Comparison of ENCODE assay signal across 8 mouse cellular contexts in the genomic region with DNA sequence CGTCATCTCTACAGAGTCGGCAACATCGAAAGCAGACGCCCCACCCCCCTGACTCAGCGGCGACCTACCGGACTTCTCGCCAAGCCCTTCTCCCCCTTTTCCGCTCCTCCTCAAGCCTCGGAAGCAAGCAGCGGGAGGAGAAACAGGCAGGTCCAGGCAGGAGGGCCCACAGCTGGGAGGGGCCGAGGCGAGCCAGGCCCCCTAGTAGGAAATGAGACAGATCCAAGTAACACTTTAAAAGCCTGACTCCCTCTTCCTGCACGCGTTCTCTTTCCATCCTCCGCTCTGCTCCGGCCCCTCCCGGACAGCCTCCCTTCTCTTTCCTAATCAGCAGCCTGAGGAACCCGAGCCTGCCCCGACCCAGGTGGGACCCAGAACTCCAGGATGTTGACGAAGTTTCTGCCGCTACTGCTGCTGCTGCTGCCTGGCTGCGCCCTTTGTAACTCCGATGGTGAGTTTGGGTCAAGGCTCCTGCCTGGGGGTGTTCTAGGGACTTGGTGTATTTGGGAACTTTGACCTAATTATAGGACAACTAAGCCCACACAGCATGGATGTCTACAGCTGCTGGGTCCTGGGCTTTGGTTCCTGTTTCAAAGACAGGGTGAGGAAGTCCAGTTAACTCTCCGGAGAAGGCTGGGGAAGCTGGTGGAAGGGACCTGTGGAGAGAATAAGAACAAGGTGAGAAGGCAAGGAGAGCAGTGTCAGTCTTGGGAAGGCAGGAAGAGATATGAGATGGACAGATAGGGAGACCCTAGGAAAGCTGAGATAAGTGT. TPM values are rescaled to one million over a fixed set of nuclear protein-coding genes. Genes with fewer than 3 reads are reported as not detected.
DNase-seq lines count a peak whose midpoint lies in the region; ATAC-seq and TF ChIP-seq lines count a peak whose summit lies in the region.

A gene (plus strand): TSS at position 104 of the 773 bp plus-strand sequence.

- WGBS in forebrain, embryonic 10.5 days, result 3% methylated on average over 25 of the region's 25 CpGs
- 2% methylated on average over 25 of the region's 25 CpGs for WGBS in heart, postnatal 0 days

- peak within 1 kb of the TSS; percentile 60 for H3K4me2 ChIP-seq in heart, postnatal 0 days (ENCODE audit: low read depth, low read length)

- H3K4me1 ChIP-seq in forebrain, embryonic 10.5 days, result peaks cover 10% of the 10 kb centered on the region
- H3K4me1 ChIP-seq in heart, postnatal 0 days (ENCODE audit: control insufficient read depth, insufficient read depth), result no peaks in the 10 kb centered on the region
- H3K4me1 ChIP-seq in megakaryocyte, embryonic 14.5 days, result peaks cover 20% of the 10 kb centered on the region

- TF ChIP-seq CTCF in heart, postnatal 0 days (IDR thresholded peaks at IDR 0.05; ENCODE audit: low read depth), result no peak

- no peaks in the 10 kb centered on the region for H3K36me3 ChIP-seq in forebrain, embryonic 10.5 days (replicated peaks)
- H3K36me3 ChIP-seq in heart, postnatal 0 days (replicated peaks; ENCODE audit: control insufficient read depth, insufficient read depth, low read length), result no peaks in the 10 kb centered on the region
- no peaks in the 10 kb centered on the region for H3K36me3 ChIP-seq in megakaryocyte, embryonic 14.5 days (replicated peaks; ENCODE audit: low read length)

- peak; percentile 83 for ATAC-seq in heart, postnatal 0 days (ENCODE audit: insufficient read depth, low read depth)

- no peak for TF ChIP-seq EP300 in heart, postnatal 0 days (IDR thresholded peaks at IDR 0.05; ENCODE audit: low read depth)

- 0 out of 2 replicates have a peak within 1 kb of the TSS, but pooled peaks have one; percentile 3 for H3K9ac ChIP-seq in heart, postnatal 0 days (replicated peaks; ENCODE audit: low read depth, low read length)

- H3K27ac ChIP-seq in forebrain, embryonic 10.5 days, result peak within 1 kb of the TSS; percentile 40; the same call in 1 of the 2 replicates
- H3K27ac ChIP-seq in heart, postnatal 0 days (ENCODE audit: low read depth), result no peak within 1 kb of the TSS

- no peaks in the 10 kb centered on the region for H3K9me3 ChIP-seq in forebrain, embryonic 10.5 days
- no peaks in the 10 kb centered on the region for H3K9me3 ChIP-seq in heart, postnatal 0 days (replicated peaks; ENCODE audit: control insufficient read depth, low read length)
- no peaks in the 10 kb centered on the region for H3K9me3 ChIP-seq in megakaryocyte, embryonic 14.5 days

- peaks cover 14% of the 10 kb centered on the region for H3K27me3 ChIP-seq in forebrain, embryonic 10.5 days (ENCODE audit: poor library complexity, severe bottlenecking)
- peaks cover 7% of the 10 kb centered on the region; the same call in 1 of the 2 replicates for H3K27me3 ChIP-seq in heart, postnatal 0 days (ENCODE audit: control insufficient read depth, insufficient read depth, low read length)
- peaks cover 73% of the 10 kb centered on the region for H3K27me3 ChIP-seq in megakaryocyte, embryonic 14.5 days (replicated peaks)

- peak within 1 kb of the TSS; percentile 49 for H3K4me3 ChIP-seq in forebrain, embryonic 10.5 days
- H3K4me3 ChIP-seq in heart, postnatal 0 days (ENCODE audit: low read depth, low read length), result peak within 1 kb of the TSS; percentile 31
- H3K4me3 ChIP-seq in megakaryocyte, embryonic 14.5 days (replicated peaks), result peak within 1 kb of the TSS; percentile 88

- DNase-seq in ovary, adult 18-20 months (ENCODE audit: low spot score), result peak; percentile 31
- no peak for DNase-seq in ovary, postnatal 10 days (ENCODE audit: low spot score)
- peak; percentile 24 for DNase-seq in forebrain, embryonic 10.5 days (ENCODE audit: extremely low spot score, low spot score)
- peak; percentile 71 for DNase-seq in heart, postnatal 0 days (ENCODE audit: low spot score)
- peak; percentile 63 to 79 for DNase-seq in kidney, postnatal 25 days
- DNase-seq in urinary bladder, postnatal 25 days (ENCODE audit: low spot score), result peak; percentile 27
- no peak for DNase-seq in right cerebral cortex, postnatal 10 days (ENCODE audit: low spot score in 2 of 2)

RNA-seq across cellular contexts. Expression of the gene that starts here (rescaled TPM):
- polyA plus RNA-seq in forebrain, embryonic 10.5 days (2016; fragmentation: Nextera tagmentation; extraction: Ambion mirVana), result 1.1 TPM in 2 replicates
- 3.4 and 9.3 TPM in 2 replicates for total RNA-seq in heart, postnatal 0 days (2014; rRNA removed; ENCODE audit: low replicate concordance)
- polyA plus RNA-seq in heart, postnatal 0 days (2015; fragmentation: Nextera tagmentation; extraction: Ambion mirVana), result 4.0 and 4.7 TPM in 2 replicates
- 1.1 TPM in 1 of 2 replicates, not detected in the other for polyA plus RNA-seq in megakaryocyte, embryonic 14.5 days (2012; ENCODE audit: insufficient read depth, low replicate concordance)

Comparison
In these comparisons a context has a peak if more than half of its experiments do, and no peak if none do; other contexts are left out.
1. DNase-seq: peak in ovary, adult 18-20 months (single experiment), forebrain, embryonic 10.5 days (single experiment), heart, postnatal 0 days (single experiment), kidney, postnatal 25 days (2 of 2) and urinary bladder, postnatal 25 days (single experiment); none in ovary, postnatal 10 days (single experiment) and right cerebral cortex, postnatal 10 days (0 of 2).
2. H3K4me3 ChIP-seq: peak in every context shown above with its lines; median percentile 88 in megakaryocyte, embryonic 14.5 days; 49 in forebrain, embryonic 10.5 days; 31 in heart, postnatal 0 days.